Mouse (Mus musculus) kidney, postnatal 0 days (tissue): ENCODE data around the gene 5530401A14Rik. TPM values are rescaled to one million over a fixed set of nuclear protein-coding genes. Genes with fewer than 3 reads are reported as not detected.

ENCODE experiments used
- ATAC-seq: fragments of 200-750 bp; cut with Nextera tagmentation; replicated peaks from 2 replicates; pipeline ENCODE4 v1.8.0; 2017; ENCODE audit warnings: low read depth, moderate number of reproducible peaks, moderate TSS enrichment, moderate library complexity; ENCODE audit not compliant: low FRiP score
- DNase-seq: peaks from one replicate; pipeline ENCODE4 v3.0.0-alpha.2; 2016; ENCODE audit warnings: low spot score
- H3K27ac ChIP-seq: fragments of 300-500 bp; sonication (generic); 2 replicates; pipeline ENCODE4 v1.5.1; 2014; ENCODE audit warnings: mild to moderate bottlenecking
- H3K27me3 ChIP-seq: fragments of 300-500 bp; sonication (generic); 2 replicates; pipeline ENCODE4 v1.6.1; 2014; ENCODE audit warnings: low read length, mixed read lengths; ENCODE audit not compliant: insufficient read depth
- H3K36me3 ChIP-seq: fragments of 300-500 bp; sonication (generic); 2 replicates; pipeline ENCODE4 v1.6.1; 2014; ENCODE audit warnings: low read length, mixed read lengths; ENCODE audit not compliant: insufficient read depth
- H3K4me1 ChIP-seq: fragments of 300-500 bp; sonication (generic); replicated peaks from 2 replicates; pipeline ENCODE4 v1.6.1; 2014; ENCODE audit warnings: antibody characterized with exemption, low read length, mixed read lengths; ENCODE audit not compliant: insufficient read depth
- H3K4me2 ChIP-seq: fragments of 300-500 bp; sonication (generic); 2 replicates; pipeline ENCODE4 v1.6.1; 2014; ENCODE audit warnings: mild to moderate bottlenecking, low read length, moderate library complexity, mixed read lengths
- H3K4me3 ChIP-seq: fragments of 300-500 bp; sonication (generic); replicated peaks from 2 replicates; pipeline ENCODE4 v1.5.1; 2014; ENCODE audit warnings: low read depth, low read length
- H3K9ac ChIP-seq: fragments of 300-500 bp; sonication (generic); 2 replicates; pipeline ENCODE4 v1.6.1; 2014; ENCODE audit warnings: low read depth, low read length
- H3K9me3 ChIP-seq: fragments of 300-500 bp; sonication (generic); replicated peaks from 2 replicates; pipeline ENCODE4 v1.6.1; 2016; ENCODE audit warnings: low read length, inconsistent platforms, mixed read lengths
- CTCF ChIP-seq: IDR thresholded peaks from 2 replicates; pipeline ENCODE4 v1.5.1; 2016; ENCODE audit warnings: antibody characterized with exemption, low read depth, mild to moderate bottlenecking, moderate library complexity
- WGBS: fragments of 180-500 bp; shearing (Covaris S2); extraction: QIAGEN DNeasy Blood & Tissue Kit; methylation state at CpG from one replicate; pipeline ENCODE4 v1.1.7; 2014; 5-methylcytosine and 5-hydroxymethylcytosine counted together
- polyA plus RNA-seq: library from polyadenylated mRNA; unstranded; fragments of >200 nt; fragmentation: Nextera tagmentation; extraction: Ambion mirVana; gene quantifications from 2 replicates; pipeline ENCODE4 v1.2.1, GENCODE M21; 2015

The 5530401A14Rik gene
- not detected in 2 replicates for polyA plus RNA-seq

DNA sequence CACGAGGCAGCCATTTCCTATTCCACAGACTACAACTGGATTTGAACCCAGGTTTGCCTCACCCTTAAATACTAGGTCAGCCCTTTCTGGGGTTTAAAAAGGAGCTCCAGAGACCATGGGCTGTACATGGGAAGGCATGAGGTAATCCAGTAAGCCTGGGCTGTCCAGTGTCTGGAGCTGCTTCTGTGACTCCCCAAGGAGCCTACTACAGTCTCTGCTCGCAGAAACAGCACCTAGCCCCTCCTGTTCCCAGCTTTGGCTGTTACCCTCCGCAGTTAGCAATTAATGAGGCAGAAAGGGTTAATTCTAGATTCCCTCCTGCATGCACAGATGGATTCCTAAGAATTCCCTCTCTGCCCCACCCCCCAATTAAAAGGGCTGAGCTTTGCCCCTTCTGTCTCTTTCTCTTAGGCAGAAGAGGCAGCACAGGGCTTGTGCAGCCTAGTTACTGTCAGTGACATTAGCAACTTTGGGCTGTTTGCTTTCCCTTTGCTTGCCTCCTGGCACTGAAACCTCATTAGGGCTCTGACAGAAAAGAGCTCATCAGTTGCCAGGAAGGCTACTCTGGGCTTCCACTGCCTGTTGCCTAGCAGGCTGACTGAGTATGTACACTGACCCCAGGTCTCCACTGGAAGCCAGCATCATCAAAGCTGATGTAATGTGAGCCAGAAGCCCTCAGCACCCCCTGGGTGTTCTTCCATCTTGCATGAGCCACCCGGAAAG is at the start of gene 5530401A14Rik:
Gene 5530401A14Rik, plus strand, starts transcription at position 424 of the 723 bp plus-strand sequence.
- Histone ChIP-seq H3K36me3 (no peaks in the 10 kb centered on the region), H3K9ac (no peak within 1 kb of the TSS), H3K27ac (no peak within 1 kb of the TSS), H3K4me1 (0 out of 2 replicates have a peak, but pooled peaks cover 6% of the 10 kb centered on the region), H3K4me2 (no peak within 1 kb of the TSS), H3K9me3 (no peaks in the 10 kb centered on the region), H3K4me3 (no peak within 1 kb of the TSS), H3K27me3 (no peaks in the 10 kb centered on the region)
- ATAC-seq (no peak), DNase-seq (peak; percentile 25)
- no peak for TF ChIP-seq CTCF
- 35% methylated on average over 4 of the region's 4 CpGs for WGBS

DNA sequence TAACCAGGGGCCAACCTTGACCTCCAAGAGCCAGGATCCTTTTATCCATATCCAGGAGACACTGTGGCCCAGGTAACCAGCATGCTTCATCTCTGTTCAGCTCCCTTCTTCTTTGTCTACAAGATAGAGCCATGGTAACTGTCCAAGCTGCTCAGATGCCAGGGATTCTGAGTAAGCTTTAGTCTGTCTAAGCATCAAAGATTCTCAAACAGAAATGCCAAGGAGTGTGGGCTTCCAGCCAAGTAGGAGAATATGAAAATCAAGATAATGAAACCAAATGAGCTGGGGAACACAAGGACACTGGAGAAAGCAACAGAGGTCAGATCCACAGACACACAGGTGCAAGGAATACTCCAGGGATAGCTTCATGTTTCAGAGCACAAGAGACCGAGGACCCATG is 45.7 kb upstream of the 5530401A14Rik start:
- no peaks in the 10 kb centered on the region for H3K27me3 ChIP-seq
- no peak overlapping the region for H3K27ac ChIP-seq
- no peaks in the 10 kb centered on the region for H3K4me1 ChIP-seq
- H3K9ac ChIP-seq, result no peak overlapping the region
- H3K36me3 ChIP-seq, result no peaks in the 10 kb centered on the region
- WGBS, result 81% methylated on average over 1 of the region's 1 CpGs
- no peaks in the 10 kb centered on the region for H3K9me3 ChIP-seq
- H3K4me3 ChIP-seq, result no peak overlapping the region
- no peak for DNase-seq
- no peak for TF ChIP-seq CTCF
- no peak for ATAC-seq
- no peak overlapping the region for H3K4me2 ChIP-seq

DNA sequence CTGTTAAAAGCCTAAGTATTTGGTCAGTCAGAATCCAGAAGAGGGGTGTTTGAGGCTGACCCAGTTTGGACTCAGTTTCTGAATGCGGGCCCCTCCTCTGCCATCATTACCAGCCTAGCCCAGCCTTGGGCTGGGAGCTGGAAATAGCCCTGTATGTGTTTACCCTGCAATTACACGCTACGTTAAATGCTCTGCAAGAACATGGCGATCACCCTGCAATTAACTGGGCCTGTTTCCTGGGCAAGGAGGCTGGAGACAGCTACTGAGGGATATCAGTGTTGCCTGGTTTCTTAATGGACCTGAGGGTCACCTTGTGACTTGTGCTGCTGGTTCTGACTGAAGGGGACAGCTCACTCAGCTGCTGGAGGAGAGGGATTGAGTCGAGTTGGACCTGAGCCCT is 43.9 kb upstream of the 5530401A14Rik start:
- no peak overlapping the region for H3K4me3 ChIP-seq
- no peak for TF ChIP-seq CTCF
- H3K4me1 ChIP-seq, result no peaks in the 10 kb centered on the region
- H3K27me3 ChIP-seq, result no peaks in the 10 kb centered on the region
- no peak overlapping the region for H3K9ac ChIP-seq
- no peak overlapping the region for H3K27ac ChIP-seq
- H3K4me2 ChIP-seq, result no peak overlapping the region
- H3K36me3 ChIP-seq, result no peaks in the 10 kb centered on the region
- DNase-seq (no peak), ATAC-seq (no peak)
- 16% methylated on average over 5 of the region's 5 CpGs for WGBS
- H3K9me3 ChIP-seq, result no peaks in the 10 kb centered on the region

DNA sequence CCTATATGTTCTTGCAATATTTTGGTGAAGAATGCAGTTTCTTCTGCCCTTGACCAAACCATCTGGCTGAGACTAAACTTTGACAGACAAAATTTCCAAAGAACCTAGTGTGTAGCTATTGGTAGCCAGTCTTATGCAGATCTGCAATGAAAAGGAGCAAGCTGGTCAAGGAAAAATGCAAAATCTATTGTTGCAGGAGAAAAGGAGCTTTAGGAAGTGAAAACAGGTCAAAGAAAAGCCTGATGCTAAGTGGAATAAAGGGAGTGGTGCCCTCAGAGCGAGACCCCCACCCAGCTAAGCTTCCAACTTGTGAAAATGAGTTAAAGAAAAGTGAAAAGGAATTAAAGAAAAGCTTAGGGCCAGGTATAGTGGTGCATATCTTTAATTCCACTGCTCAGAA is 28.1 kb upstream of the 5530401A14Rik start:
- TF ChIP-seq CTCF, result no peak
- Histone ChIP-seq H3K9me3 (no peaks in the 10 kb centered on the region), H3K9ac (no peak overlapping the region), H3K27me3 (no peaks in the 10 kb centered on the region), H3K36me3 (no peaks in the 10 kb centered on the region), H3K4me2 (no peak overlapping the region), H3K4me3 (no peak overlapping the region), H3K27ac (no peak overlapping the region), H3K4me1 (no peaks in the 10 kb centered on the region)
- no peak for DNase-seq
- 73% methylated on average over 1 of the region's 1 CpGs for WGBS
- no peak for ATAC-seq

DNA sequence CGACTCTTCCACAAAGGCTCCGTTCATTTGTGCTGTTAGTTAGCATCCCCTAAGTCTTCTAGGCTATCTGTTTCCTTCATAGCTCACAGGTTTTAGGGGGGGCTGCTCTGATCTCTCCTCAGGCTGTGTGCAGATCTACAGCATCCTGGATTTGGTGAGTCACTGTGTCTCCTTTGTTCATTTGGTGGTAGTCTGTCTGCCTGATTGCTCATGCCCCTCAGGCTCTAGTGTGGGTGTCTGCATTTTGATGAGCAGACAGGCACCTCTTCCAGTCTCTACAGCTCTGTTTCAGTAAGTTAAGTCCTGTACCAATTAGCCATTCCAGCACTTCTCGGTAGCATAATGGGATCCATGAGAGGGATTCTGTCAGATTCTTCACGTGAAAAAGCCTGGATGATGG is 22.0 kb upstream of the 5530401A14Rik start:
- no peak for TF ChIP-seq CTCF
- Histone ChIP-seq H3K9me3 (no peaks in the 10 kb centered on the region), H3K4me2 (no peak overlapping the region), H3K36me3 (no peaks in the 10 kb centered on the region), H3K27ac (no peak overlapping the region), H3K4me1 (no peaks in the 10 kb centered on the region), H3K27me3 (no peaks in the 10 kb centered on the region), H3K9ac (no peak overlapping the region), H3K4me3 (no peak overlapping the region)
- ATAC-seq, result no peak
- no peak for DNase-seq
- 81% methylated on average over 4 of the region's 4 CpGs for WGBS

DNA sequence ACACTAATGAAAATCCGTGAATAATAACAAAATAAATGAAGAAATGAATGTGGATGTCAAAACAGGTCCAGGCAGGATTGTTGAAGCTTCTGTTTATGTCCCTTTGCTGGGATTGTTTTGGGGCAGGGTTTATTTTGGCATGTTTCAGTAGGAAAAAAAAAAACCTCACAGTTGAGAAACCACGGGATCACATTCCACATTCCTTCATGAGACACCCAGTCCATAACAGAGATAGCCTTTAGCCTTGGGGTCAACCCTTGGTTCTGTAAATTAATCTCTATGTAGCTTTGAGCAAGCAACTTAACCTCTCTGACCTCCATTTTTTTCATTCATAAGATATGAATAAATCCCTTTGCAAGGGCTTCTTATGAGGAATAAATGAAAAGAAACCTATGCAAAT is 19.5 kb upstream of the 5530401A14Rik start:
- no peaks in the 10 kb centered on the region for H3K27me3 ChIP-seq
- H3K36me3 ChIP-seq, result no peaks in the 10 kb centered on the region
- DNase-seq, result peak; percentile 62
- no peak overlapping the region for H3K27ac ChIP-seq
- no peak overlapping the region for H3K4me2 ChIP-seq
- no peak overlapping the region for H3K4me3 ChIP-seq
- 46% methylated on average over 2 of the region's 2 CpGs for WGBS
- no peaks in the 10 kb centered on the region for H3K4me1 ChIP-seq
- H3K9me3 ChIP-seq, result no peaks in the 10 kb centered on the region
- H3K9ac ChIP-seq, result no peak overlapping the region
- no peak for ATAC-seq
- no peak for TF ChIP-seq CTCF
